Mouse (Mus musculus): ENCODE measurements around the gene Vstm2a. TPM values are rescaled to one million over a fixed set of nuclear protein-coding genes. Genes with fewer than 3 reads are reported as not detected.

Vstm2a gene
- total and polyA plus RNA-seq, 3 experiments = 0.05 TPM; not detected in 2

DNA sequence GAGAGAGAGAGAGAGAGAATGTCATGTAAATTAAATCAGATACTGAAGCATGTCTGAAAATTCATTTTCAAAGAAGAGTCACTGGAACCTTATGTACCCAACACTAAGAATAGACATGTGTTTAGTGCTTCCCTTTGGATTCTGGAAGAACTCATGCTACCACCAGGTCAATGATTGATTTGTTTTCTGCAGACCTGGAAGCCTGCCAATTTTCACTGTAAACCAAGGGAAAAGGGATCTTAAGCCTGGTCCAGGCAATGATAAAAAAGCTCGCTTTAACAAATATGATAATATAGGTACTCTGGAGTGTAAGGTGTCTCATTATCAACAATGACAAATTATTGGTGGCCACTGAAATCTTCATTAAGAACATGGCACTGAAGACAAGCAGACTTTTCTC, 32.9 kb downstream of the Vstm2a start:
- no peaks in the 10 kb centered on the region for H3K4me1 ChIP-seq (ENCODE audit: insufficient read depth, low read depth, low read length)
- no peak overlapping the region for H3K4me3 ChIP-seq (ENCODE audit: low read depth, low read length)
- ATAC-seq (ENCODE audit: extremely low read depth, insufficient number of reproducible peaks, low FRiP score, poor library complexity, severe bottlenecking) (no peak), DNase-seq (ENCODE audit: low spot score) (no peak)
- TF ChIP-seq CTCF (IDR thresholded peaks at IDR 0.05; ENCODE audit: low read depth, low read length) = no peak
- TF ChIP-seq GATA1 (IDR thresholded peaks at IDR 0.05; ENCODE audit: borderline replicate concordance, low read length) = no peak
- TF ChIP-seq POLR2AphosphoS5 (IDR thresholded peaks at IDR 0.05; ENCODE audit: insufficient replicate concordance, low read depth, low read length) = no peak
- TF ChIP-seq TAL1 (conservative IDR thresholded peaks at IDR 0.05; ENCODE audit: low read depth, low read length) = no peak
- no peak for TF ChIP-seq GATA2 (IDR thresholded peaks at IDR 0.05; ENCODE audit: borderline replicate concordance, low read depth, low read length)
- H3K27me3 ChIP-seq (ENCODE audit: insufficient read depth, low read length) = no peaks in the 10 kb centered on the region
- no peaks in the 10 kb centered on the region for H3K36me3 ChIP-seq (replicated peaks)
- H3K9me3 ChIP-seq (replicated peaks) = no peaks in the 10 kb centered on the region

- DNase-seq (ENCODE audit: low spot score) (no peak), ATAC-seq (ENCODE audit: extremely low read depth, insufficient number of reproducible peaks, low FRiP score, poor library complexity, severe bottlenecking) (no peak)
- no peaks in the 10 kb centered on the region for H3K4me1 ChIP-seq (ENCODE audit: insufficient read depth, low read depth, low read length)
- TF ChIP-seq POLR2AphosphoS5 (IDR thresholded peaks at IDR 0.05; ENCODE audit: insufficient replicate concordance, low read depth, low read length) = no peak
- no peak for TF ChIP-seq CTCF (IDR thresholded peaks at IDR 0.05; ENCODE audit: low read depth, low read length)
- no peak for TF ChIP-seq TAL1 (conservative IDR thresholded peaks at IDR 0.05; ENCODE audit: low read depth, low read length)
- no peak for TF ChIP-seq GATA2 (IDR thresholded peaks at IDR 0.05; ENCODE audit: borderline replicate concordance, low read depth, low read length)
- no peak for TF ChIP-seq GATA1 (IDR thresholded peaks at IDR 0.05; ENCODE audit: borderline replicate concordance, low read length)
- no peaks in the 10 kb centered on the region for H3K9me3 ChIP-seq (replicated peaks)
- no peaks in the 10 kb centered on the region for H3K27me3 ChIP-seq (ENCODE audit: insufficient read depth, low read length)
- no peaks in the 10 kb centered on the region for H3K36me3 ChIP-seq (replicated peaks)
- H3K4me3 ChIP-seq (ENCODE audit: low read depth, low read length) = no peak overlapping the region
Measured at GRCm38 (mm10) chr11:16292960-16293359, 35.4 kb downstream of the Vstm2a start.

- TF ChIP-seq CTCF (IDR thresholded peaks at IDR 0.05; ENCODE audit: low read depth, low read length) = no peak
- TF ChIP-seq GATA1 (IDR thresholded peaks at IDR 0.05; ENCODE audit: borderline replicate concordance, low read length) = no peak
- TF ChIP-seq POLR2AphosphoS5 (IDR thresholded peaks at IDR 0.05; ENCODE audit: insufficient replicate concordance, low read depth, low read length) = no peak
- TF ChIP-seq TAL1 (conservative IDR thresholded peaks at IDR 0.05; ENCODE audit: low read depth, low read length) = no peak
- no peak for TF ChIP-seq GATA2 (IDR thresholded peaks at IDR 0.05; ENCODE audit: borderline replicate concordance, low read depth, low read length)
Measured at GRCm38 (mm10) chr11:16296521-16296920, 39.0 kb downstream of the Vstm2a start.

GRCm38 (mm10) chr11:16299492-16299891, 42.0 kb downstream of the Vstm2a start:
- ATAC-seq (ENCODE audit: extremely low read depth, insufficient number of reproducible peaks, low FRiP score, poor library complexity, severe bottlenecking) (no peak), DNase-seq (ENCODE audit: low spot score) (no peak)
- no peaks in the 10 kb centered on the region for H3K4me1 ChIP-seq (ENCODE audit: insufficient read depth, low read depth, low read length)
- H3K9me3 ChIP-seq (replicated peaks) = no peaks in the 10 kb centered on the region
- H3K36me3 ChIP-seq (replicated peaks) = no peaks in the 10 kb centered on the region
- H3K27me3 ChIP-seq (ENCODE audit: insufficient read depth, low read length) = no peaks in the 10 kb centered on the region
- no peak overlapping the region for H3K4me3 ChIP-seq (ENCODE audit: low read depth, low read length)
- TF ChIP-seq CTCF (IDR thresholded peaks at IDR 0.05; ENCODE audit: low read depth, low read length) (no peak), GATA2 (IDR thresholded peaks at IDR 0.05; ENCODE audit: borderline replicate concordance, low read depth, low read length) (no peak), TAL1 (conservative IDR thresholded peaks at IDR 0.05; ENCODE audit: low read depth, low read length) (no peak), POLR2AphosphoS5 (IDR thresholded peaks at IDR 0.05; ENCODE audit: insufficient replicate concordance, low read depth, low read length) (no peak), GATA1 (IDR thresholded peaks at IDR 0.05; ENCODE audit: borderline replicate concordance, low read length) (no peak)

More at GRCm38 (mm10) chr11:16296521-16296920, 39.0 kb downstream of the Vstm2a start:
- no peaks in the 10 kb centered on the region for H3K4me1 ChIP-seq (ENCODE audit: insufficient read depth, low read depth, low read length)
- no peaks in the 10 kb centered on the region for H3K36me3 ChIP-seq (replicated peaks)
- H3K27me3 ChIP-seq (ENCODE audit: insufficient read depth, low read length) = no peaks in the 10 kb centered on the region
- H3K9me3 ChIP-seq (replicated peaks) = no peaks in the 10 kb centered on the region
- no peak for DNase-seq (ENCODE audit: low spot score)
- ATAC-seq (ENCODE audit: extremely low read depth, insufficient number of reproducible peaks, low FRiP score, poor library complexity, severe bottlenecking) = no peak
- H3K4me3 ChIP-seq (ENCODE audit: low read depth, low read length) = no peak overlapping the region

DNA sequence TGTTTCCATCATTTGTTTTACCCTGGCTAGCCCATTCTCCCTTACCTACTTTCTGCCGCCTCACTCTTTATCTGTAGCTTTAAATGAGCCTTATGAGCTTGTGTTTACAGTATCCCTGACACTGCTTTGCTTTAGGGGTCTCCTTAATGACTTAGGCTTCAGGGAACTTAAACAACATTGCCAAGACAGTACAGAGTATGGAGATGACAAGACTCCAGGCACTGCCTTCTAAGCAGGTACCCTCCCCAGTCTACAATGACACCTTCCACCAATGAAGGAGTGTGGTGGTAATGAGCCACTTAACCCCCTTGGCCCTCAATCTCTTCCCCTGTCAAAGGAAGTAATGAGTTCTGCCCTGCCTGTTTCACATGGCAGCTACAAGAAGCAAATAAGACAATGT, 42.4 kb downstream of the Vstm2a start:
- no peaks in the 10 kb centered on the region for H3K9me3 ChIP-seq (replicated peaks)
- TF ChIP-seq GATA1 (IDR thresholded peaks at IDR 0.05; ENCODE audit: borderline replicate concordance, low read length) (no peak), TAL1 (conservative IDR thresholded peaks at IDR 0.05; ENCODE audit: low read depth, low read length) (no peak), CTCF (IDR thresholded peaks at IDR 0.05; ENCODE audit: low read depth, low read length) (no peak), POLR2AphosphoS5 (IDR thresholded peaks at IDR 0.05; ENCODE audit: insufficient replicate concordance, low read depth, low read length) (no peak), GATA2 (IDR thresholded peaks at IDR 0.05; ENCODE audit: borderline replicate concordance, low read depth, low read length) (no peak)
- no peaks in the 10 kb centered on the region for H3K4me1 ChIP-seq (ENCODE audit: insufficient read depth, low read depth, low read length)
- DNase-seq (ENCODE audit: low spot score) = no peak
- no peak overlapping the region for H3K4me3 ChIP-seq (ENCODE audit: low read depth, low read length)
- H3K36me3 ChIP-seq (replicated peaks) = no peaks in the 10 kb centered on the region
- no peak for ATAC-seq (ENCODE audit: extremely low read depth, insufficient number of reproducible peaks, low FRiP score, poor library complexity, severe bottlenecking)
- no peaks in the 10 kb centered on the region for H3K27me3 ChIP-seq (ENCODE audit: insufficient read depth, low read length)

- Histone ChIP-seq H3K4me1 (ENCODE audit: insufficient read depth, low read depth, low read length) (no peaks in the 10 kb centered on the region), H3K36me3 (replicated peaks) (no peaks in the 10 kb centered on the region), H3K4me3 (ENCODE audit: low read depth, low read length) (no peak overlapping the region), H3K9me3 (replicated peaks) (no peaks in the 10 kb centered on the region), H3K27me3 (ENCODE audit: insufficient read depth, low read length) (no peaks in the 10 kb centered on the region)
- ATAC-seq (ENCODE audit: extremely low read depth, insufficient number of reproducible peaks, low FRiP score, poor library complexity, severe bottlenecking) (no peak), DNase-seq (ENCODE audit: low spot score) (no peak)
- TF ChIP-seq POLR2AphosphoS5 (IDR thresholded peaks at IDR 0.05; ENCODE audit: insufficient replicate concordance, low read depth, low read length) (no peak), CTCF (IDR thresholded peaks at IDR 0.05; ENCODE audit: low read depth, low read length) (no peak), GATA2 (IDR thresholded peaks at IDR 0.05; ENCODE audit: borderline replicate concordance, low read depth, low read length) (no peak), GATA1 (IDR thresholded peaks at IDR 0.05; ENCODE audit: borderline replicate concordance, low read length) (no peak), TAL1 (conservative IDR thresholded peaks at IDR 0.05; ENCODE audit: low read depth, low read length) (no peak)
Measured at GRCm38 (mm10) chr11:16300709-16301108, 43.2 kb downstream of the Vstm2a start.
